Mouse (Mus musculus) kidney, adult 2 months (tissue): ENCODE measurements at regions not wholly inside any gene's neighbourhood (a gene's known extent, or its start where the extent isn't known, plus 50 kb on each side); places are given as distances from the start of the nearest gene placed in this dataset.

ENCODE experiments used
- CTCF ChIP-seq: fragments of 200-500 bp; conservative IDR thresholded peaks from 2 replicates; pipeline ENCODE4 v1.5.1; 2011; ENCODE audit warnings: low read depth, mild to moderate bottlenecking, control low read depth, low read length, moderate library complexity, mixed read lengths; ENCODE audit not compliant: insufficient read depth, insufficient read length
- POLR2A ChIP-seq: fragments of 200-500 bp; IDR thresholded peaks from one replicate; pipeline ENCODE4 v1.6.1; 2011; ENCODE audit warnings: low read depth, low read length, control low read depth

DNA sequence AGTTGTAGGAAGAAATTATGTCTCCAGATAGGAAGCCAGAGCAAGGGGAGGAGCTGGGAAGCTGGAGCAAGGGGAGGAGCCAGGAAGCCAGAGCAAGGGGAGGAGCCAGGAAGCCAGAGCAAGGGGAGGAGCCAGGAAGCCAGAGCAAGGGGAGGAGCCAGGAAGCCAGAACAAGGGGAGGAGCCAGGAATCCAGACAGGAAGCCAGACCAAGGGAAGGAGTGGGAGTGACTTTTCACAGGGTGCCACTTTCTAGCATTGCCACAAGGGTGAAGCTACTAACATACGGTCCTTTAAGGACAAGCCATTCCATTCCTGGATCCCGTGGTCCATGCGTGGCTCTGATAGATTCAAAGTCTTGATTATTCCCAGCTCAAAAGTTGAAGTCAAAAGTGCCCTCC is 81.7 kb downstream of the Spata19 start:
- no peak for TF ChIP-seq POLR2A
- no peak for TF ChIP-seq CTCF
